Mouse (Mus musculus) yolk sac, embryonic 10.5 days (tissue): Measurements from ENCODE around the gene Cit.
"Not testable (repeated sequence)": the region's sequence is repeated elsewhere in the genome, so short reads cannot be mapped to it uniquely, and the experiment has no call there.

ENCODE experiments used
- DNase-seq: peaks from one replicate; pipeline ENCODE4 v3.0.0-alpha.2; 2017; ENCODE audit warnings: low spot score

Cit gene

GRCm38 (mm10) chr5:115844766-115845634, at the start of gene Cit:
TSS of gene Cit (plus strand) at chr5:115845278.
- DNase-seq: peak; percentile 95

GRCm38 (mm10) chr5:115799016-115799894, 45.8 kb upstream of the Cit start:
- DNase-seq: no peak

- DNase-seq: no peak
Observed at GRCm38 (mm10) chr5:115799895-115800232, 45.2 kb upstream of the Cit start.

GRCm38 (mm10) chr5:115812262-115812661, 32.8 kb upstream of the Cit start:
- DNase-seq: no peak

- DNase-seq: no peak
Observed at GRCm38 (mm10) chr5:115817022-115817421, 28.1 kb upstream of the Cit start.

GRCm38 (mm10) chr5:115817655-115818054, 27.4 kb upstream of the Cit start:
- DNase-seq: not testable (repeated sequence)

- no peak for DNase-seq
Observed at GRCm38 (mm10) chr5:115819966-115820365, 25.1 kb upstream of the Cit start.

GRCm38 (mm10) chr5:115821200-115821599, 23.9 kb upstream of the Cit start:
- no peak for DNase-seq

- no peak for DNase-seq
Observed at GRCm38 (mm10) chr5:115821910-115822309, 23.2 kb upstream of the Cit start.

- DNase-seq: no peak
Observed at GRCm38 (mm10) chr5:115832754-115833153, 12.3 kb upstream of the Cit start.

- not testable (repeated sequence) for DNase-seq
Observed at GRCm38 (mm10) chr5:115833806-115834205, 11.3 kb upstream of the Cit start.

- DNase-seq: no peak
Observed at GRCm38 (mm10) chr5:115835291-115835690, 9.8 kb upstream of the Cit start.

GRCm38 (mm10) chr5:115838059-115838458, 7.0 kb upstream of the Cit start:
- DNase-seq: no peak

- no peak for DNase-seq
Observed at GRCm38 (mm10) chr5:115840453-115840852, 4.6 kb upstream of the Cit start.

- no peak for DNase-seq
Observed at GRCm38 (mm10) chr5:115840946-115841775, 3.9 kb upstream of the Cit start.

- no peak for DNase-seq
Observed at GRCm38 (mm10) chr5:115844368-115844765, 711 bp upstream of the Cit start.

- no peak for DNase-seq
Observed at GRCm38 (mm10) chr5:115845635-115846174, 627 bp downstream of the Cit start.

- no peak for DNase-seq
Observed at GRCm38 (mm10) chr5:115847166-115847565, 2.1 kb downstream of the Cit start.

- DNase-seq: no peak
Observed at GRCm38 (mm10) chr5:115848463-115848862, 3.4 kb downstream of the Cit start.

- no peak for DNase-seq
Observed at GRCm38 (mm10) chr5:115849263-115849829, 4.3 kb downstream of the Cit start.

- DNase-seq: peak; percentile 57
Observed at GRCm38 (mm10) chr5:115850250-115851028, 5.4 kb downstream of the Cit start.
